Mouse (Mus musculus): ENCODE results near the gene Aunip. TPM values are rescaled to one million over a fixed set of nuclear protein-coding genes. Genes with fewer than 3 reads are reported as not detected.

The Aunip gene
- polyA plus RNA-seq, 1 experiment from 2014 or later: 10.0 TPM

- H3K9ac ChIP-seq (ENCODE audit: low read length): peak within 1 kb of the TSS; percentile 97
- peak within 1 kb of the TSS; percentile 63 for H3K4me3 ChIP-seq (ENCODE audit: low read length)
- peak within 1 kb of the TSS; percentile 72 for H3K27ac ChIP-seq (ENCODE audit: low read length)
- peaks cover 16% of the 10 kb centered on the region for H3K36me3 ChIP-seq (ENCODE audit: control insufficient read depth, insufficient read depth)
- peaks cover 7% of the 10 kb centered on the region for H3K9me3 ChIP-seq (replicated peaks; ENCODE audit: control insufficient read depth, low read length)
- H3K4me2 ChIP-seq (ENCODE audit: low read depth, low read length): peak within 1 kb of the TSS; percentile 74
- H3K27me3 ChIP-seq (ENCODE audit: control insufficient read depth, insufficient read depth, low read length): no peaks in the 10 kb centered on the region
- WGBS: 1% methylated on average over 59 of the region's 67 CpGs
- H3K4me1 ChIP-seq (ENCODE audit: control insufficient read depth, insufficient read depth, low read length): peaks cover 28% of the 10 kb centered on the region
- peak; percentile 84 for ATAC-seq (replicated peaks; ENCODE audit: extremely low read depth, insufficient read depth, low FRiP score)
Observed at GRCm38 (mm10) chr4:134551494-134552316, 40.9 kb downstream of the Aunip start, which contains the start of gene Selenon. Gene Selenon, minus strand, starts transcription at chr4:134552166.

GRCm38 (mm10) chr4:134553631-134554030, 42.8 kb downstream of the Aunip start:
- Histone ChIP-seq H3K4me2 (ENCODE audit: low read depth, low read length) (no peak overlapping the region), H3K36me3 (ENCODE audit: control insufficient read depth, insufficient read depth) (peaks cover 14% of the 10 kb centered on the region), H3K4me3 (ENCODE audit: low read length) (no peak overlapping the region), H3K27me3 (ENCODE audit: control insufficient read depth, insufficient read depth, low read length) (no peaks in the 10 kb centered on the region), H3K4me1 (ENCODE audit: control insufficient read depth, insufficient read depth, low read length) (peaks cover 24% of the 10 kb centered on the region), H3K9ac (ENCODE audit: low read length) (no peak overlapping the region), H3K27ac (ENCODE audit: low read length) (no peak overlapping the region), H3K9me3 (replicated peaks; ENCODE audit: control insufficient read depth, low read length) (peaks cover 7% of the 10 kb centered on the region)
- ATAC-seq (replicated peaks; ENCODE audit: extremely low read depth, insufficient read depth, low FRiP score): no peak
- 79% methylated on average over 1 of the region's 1 CpGs for WGBS

GRCm38 (mm10) chr4:134555956-134556580, 45.3 kb downstream of the Aunip start:
- Histone ChIP-seq H3K27me3 (ENCODE audit: control insufficient read depth, insufficient read depth, low read length) (no peaks in the 10 kb centered on the region), H3K4me1 (ENCODE audit: control insufficient read depth, insufficient read depth, low read length) (peaks cover 18% of the 10 kb centered on the region)

GRCm38 (mm10) chr4:134557626-134558249, 46.9 kb downstream of the Aunip start:
- ATAC-seq (replicated peaks; ENCODE audit: extremely low read depth, insufficient read depth, low FRiP score): no peak
- WGBS: 28% methylated on average over 16 of the region's 16 CpGs
- Histone ChIP-seq H3K4me1 (ENCODE audit: control insufficient read depth, insufficient read depth, low read length) (peaks cover 12% of the 10 kb centered on the region), H3K27me3 (ENCODE audit: control insufficient read depth, insufficient read depth, low read length) (no peaks in the 10 kb centered on the region), H3K27ac (ENCODE audit: low read length) (peak overlapping the region; percentile 31; the same call in 1 of the 2 replicates), H3K4me2 (ENCODE audit: low read depth, low read length) (no peak overlapping the region), H3K9me3 (replicated peaks; ENCODE audit: control insufficient read depth, low read length) (no peaks in the 10 kb centered on the region), H3K36me3 (ENCODE audit: control insufficient read depth, insufficient read depth) (no peaks in the 10 kb centered on the region), H3K4me3 (ENCODE audit: low read length) (no peak overlapping the region), H3K9ac (ENCODE audit: low read length) (peak overlapping the region; percentile 29; the same call in 1 of the 2 replicates)

More at GRCm38 (mm10) chr4:134555956-134556580, 45.3 kb downstream of the Aunip start:
- H3K27ac ChIP-seq (ENCODE audit: low read length): no peak overlapping the region
- H3K4me3 ChIP-seq (ENCODE audit: low read length): no peak overlapping the region
- H3K36me3 ChIP-seq (ENCODE audit: control insufficient read depth, insufficient read depth): no peaks in the 10 kb centered on the region
- no peak overlapping the region for H3K9ac ChIP-seq (ENCODE audit: low read length)
- no peaks in the 10 kb centered on the region for H3K9me3 ChIP-seq (replicated peaks; ENCODE audit: control insufficient read depth, low read length)
- no peak overlapping the region for H3K4me2 ChIP-seq (ENCODE audit: low read depth, low read length)
- ATAC-seq (replicated peaks; ENCODE audit: extremely low read depth, insufficient read depth, low FRiP score): no peak
- 72% methylated on average over 7 of the region's 8 CpGs for WGBS

- Histone ChIP-seq H3K9me3 (replicated peaks; ENCODE audit: control insufficient read depth, low read length) (no peaks in the 10 kb centered on the region), H3K27me3 (ENCODE audit: control insufficient read depth, insufficient read depth, low read length) (no peaks in the 10 kb centered on the region), H3K27ac (ENCODE audit: low read length) (no peak overlapping the region), H3K4me1 (ENCODE audit: control insufficient read depth, insufficient read depth, low read length) (peaks cover 12% of the 10 kb centered on the region), H3K9ac (ENCODE audit: low read length) (no peak overlapping the region), H3K36me3 (ENCODE audit: control insufficient read depth, insufficient read depth) (no peaks in the 10 kb centered on the region), H3K4me3 (ENCODE audit: low read length) (no peak overlapping the region), H3K4me2 (ENCODE audit: low read depth, low read length) (no peak overlapping the region)
- 53% methylated on average over 9 of the region's 9 CpGs for WGBS
- ATAC-seq (replicated peaks; ENCODE audit: extremely low read depth, insufficient read depth, low FRiP score): no peak
Observed at GRCm38 (mm10) chr4:134558570-134559113, 47.8 kb downstream of the Aunip start.

GRCm38 (mm10) chr4:134559154-134559553, 48.4 kb downstream of the Aunip start:
- H3K9ac ChIP-seq (ENCODE audit: low read length): no peak overlapping the region

GRCm38 (mm10) chr4:134560699-134561098, 49.9 kb downstream of the Aunip start:
- Histone ChIP-seq H3K27ac (ENCODE audit: low read length) (no peak overlapping the region), H3K4me2 (ENCODE audit: low read depth, low read length) (no peak overlapping the region), H3K36me3 (ENCODE audit: control insufficient read depth, insufficient read depth) (peaks cover 10% of the 10 kb centered on the region), H3K4me1 (ENCODE audit: control insufficient read depth, insufficient read depth, low read length) (peaks cover 12% of the 10 kb centered on the region), H3K9me3 (replicated peaks; ENCODE audit: control insufficient read depth, low read length) (peaks cover 2% of the 10 kb centered on the region; the same call in 1 of the 2 replicates), H3K9ac (ENCODE audit: low read length) (no peak overlapping the region), H3K4me3 (ENCODE audit: low read length) (no peak overlapping the region), H3K27me3 (ENCODE audit: control insufficient read depth, insufficient read depth, low read length) (no peaks in the 10 kb centered on the region)
- WGBS: 83% methylated on average over 8 of the region's 8 CpGs
- ATAC-seq (replicated peaks; ENCODE audit: extremely low read depth, insufficient read depth, low FRiP score): no peak

More at GRCm38 (mm10) chr4:134559154-134559553, 48.4 kb downstream of the Aunip start:
- no peaks in the 10 kb centered on the region for H3K9me3 ChIP-seq (replicated peaks; ENCODE audit: control insufficient read depth, low read length)
- no peak overlapping the region for H3K27ac ChIP-seq (ENCODE audit: low read length)
- H3K36me3 ChIP-seq (ENCODE audit: control insufficient read depth, insufficient read depth): no peaks in the 10 kb centered on the region
- ATAC-seq (replicated peaks; ENCODE audit: extremely low read depth, insufficient read depth, low FRiP score): no peak
- peaks cover 12% of the 10 kb centered on the region for H3K4me1 ChIP-seq (ENCODE audit: control insufficient read depth, insufficient read depth, low read length)
- H3K4me2 ChIP-seq (ENCODE audit: low read depth, low read length): no peak overlapping the region
- H3K4me3 ChIP-seq (ENCODE audit: low read length): no peak overlapping the region
- 72% methylated on average over 7 of the region's 7 CpGs for WGBS
- H3K27me3 ChIP-seq (ENCODE audit: control insufficient read depth, insufficient read depth, low read length): no peaks in the 10 kb centered on the region

- 82% methylated on average over 2 of the region's 2 CpGs for WGBS
- peaks cover 11% of the 10 kb centered on the region for H3K4me1 ChIP-seq (ENCODE audit: control insufficient read depth, insufficient read depth, low read length)
- H3K27ac ChIP-seq (ENCODE audit: low read length): no peak overlapping the region
- no peaks in the 10 kb centered on the region for H3K27me3 ChIP-seq (ENCODE audit: control insufficient read depth, insufficient read depth, low read length)
- H3K4me3 ChIP-seq (ENCODE audit: low read length): no peak overlapping the region
- ATAC-seq (replicated peaks; ENCODE audit: extremely low read depth, insufficient read depth, low FRiP score): no peak
- H3K36me3 ChIP-seq (ENCODE audit: control insufficient read depth, insufficient read depth): peaks cover 12% of the 10 kb centered on the region
- peaks cover 4% of the 10 kb centered on the region for H3K9me3 ChIP-seq (replicated peaks; ENCODE audit: control insufficient read depth, low read length)
- no peak overlapping the region for H3K4me2 ChIP-seq (ENCODE audit: low read depth, low read length)
- H3K9ac ChIP-seq (ENCODE audit: low read length): no peak overlapping the region
Observed at GRCm38 (mm10) chr4:134562014-134562413, 51.2 kb downstream of the Aunip start.

Measured in heart, embryonic 16.5 days (tissue).